Mouse (Mus musculus): Measurements from ENCODE around the gene Tln2. TPM values are rescaled to one million over a fixed set of nuclear protein-coding genes. Genes with fewer than 3 reads are reported as not detected.

The Tln2 gene
- polyA plus RNA-seq, 1 experiment from 2014 or later: 66.6 TPM

GRCm38 (mm10) chr9:67495350-67495749 lies 64.2 kb downstream of the Tln2 start:
- Histone ChIP-seq H3K9ac (replicated peaks; ENCODE audit: low read depth, low read length) (no peak overlapping the region), H3K4me2 (ENCODE audit: low read depth, low read length) (no peak overlapping the region), H3K4me3 (ENCODE audit: low read depth, low read length) (no peak overlapping the region), H3K9me3 (ENCODE audit: control insufficient read depth, low read length) (no peaks in the 10 kb centered on the region), H3K36me3 (ENCODE audit: control insufficient read depth, insufficient read depth, low read length) (no peaks in the 10 kb centered on the region), H3K4me1 (ENCODE audit: control insufficient read depth, insufficient read depth, low read length) (peaks cover 5% of the 10 kb centered on the region; the same call in 1 of the 2 replicates), H3K27me3 (ENCODE audit: control insufficient read depth, insufficient read depth, low read length) (no peaks in the 10 kb centered on the region), H3K27ac (ENCODE audit: low read depth, low read length) (no peak overlapping the region)
- no peak for ATAC-seq (ENCODE audit: low read depth)
- 49% methylated on average over 3 of the region's 3 CpGs for whole genome bisulfite sequencing

- ATAC-seq (ENCODE audit: low read depth): no peak
- no peak overlapping the region for H3K4me2 ChIP-seq (ENCODE audit: low read depth, low read length)
- no peak overlapping the region for H3K9ac ChIP-seq (replicated peaks; ENCODE audit: low read depth, low read length)
- 85% methylated on average over 8 of the region's 8 CpGs for WGBS
- H3K36me3 ChIP-seq (ENCODE audit: control insufficient read depth, insufficient read depth, low read length): no peaks in the 10 kb centered on the region
- H3K27ac ChIP-seq (ENCODE audit: low read depth, low read length): no peak overlapping the region
- no peaks in the 10 kb centered on the region for H3K27me3 ChIP-seq (ENCODE audit: control insufficient read depth, insufficient read depth, low read length)
- peaks cover 5% of the 10 kb centered on the region; the same call in 1 of the 2 replicates for H3K4me1 ChIP-seq (ENCODE audit: control insufficient read depth, insufficient read depth, low read length)
- H3K9me3 ChIP-seq (ENCODE audit: control insufficient read depth, low read length): no peaks in the 10 kb centered on the region
- no peak overlapping the region for H3K4me3 ChIP-seq (ENCODE audit: low read depth, low read length)
These were observed 65.5 kb downstream of the Tln2 start for GRCm38 (mm10) chr9:67493876-67494552.

- Histone ChIP-seq H3K27ac (ENCODE audit: low read depth, low read length) (no peak overlapping the region), H3K4me2 (ENCODE audit: low read depth, low read length) (no peak overlapping the region), H3K9me3 (ENCODE audit: control insufficient read depth, low read length) (no peaks in the 10 kb centered on the region), H3K4me1 (ENCODE audit: control insufficient read depth, insufficient read depth, low read length) (0 out of 2 replicates have a peak, but pooled peaks cover 2% of the 10 kb centered on the region), H3K27me3 (ENCODE audit: control insufficient read depth, insufficient read depth, low read length) (no peaks in the 10 kb centered on the region), H3K9ac (replicated peaks; ENCODE audit: low read depth, low read length) (no peak overlapping the region), H3K36me3 (ENCODE audit: control insufficient read depth, insufficient read depth, low read length) (no peaks in the 10 kb centered on the region), H3K4me3 (ENCODE audit: low read depth, low read length) (no peak overlapping the region)
- no peak for ATAC-seq (ENCODE audit: low read depth)
- WGBS: 80% methylated on average over 3 of the region's 3 CpGs
These were observed 70.1 kb downstream of the Tln2 start for GRCm38 (mm10) chr9:67489370-67489769.

GRCm38 (mm10) chr9:67486621-67487020 lies 72.9 kb downstream of the Tln2 start:
- H3K9me3 ChIP-seq (ENCODE audit: control insufficient read depth, low read length): no peaks in the 10 kb centered on the region
- no peak for ATAC-seq (ENCODE audit: low read depth)
- H3K27ac ChIP-seq (ENCODE audit: low read depth, low read length): no peak overlapping the region
- H3K9ac ChIP-seq (replicated peaks; ENCODE audit: low read depth, low read length): no peak overlapping the region
- no peaks in the 10 kb centered on the region for H3K27me3 ChIP-seq (ENCODE audit: control insufficient read depth, insufficient read depth, low read length)
- no peaks in the 10 kb centered on the region for H3K36me3 ChIP-seq (ENCODE audit: control insufficient read depth, insufficient read depth, low read length)
- 0 out of 2 replicates have a peak, but pooled peaks cover 2% of the 10 kb centered on the region for H3K4me1 ChIP-seq (ENCODE audit: control insufficient read depth, insufficient read depth, low read length)
- H3K4me3 ChIP-seq (ENCODE audit: low read depth, low read length): no peak overlapping the region
- H3K4me2 ChIP-seq (ENCODE audit: low read depth, low read length): no peak overlapping the region
- WGBS: 84% methylated on average over 5 of the region's 5 CpGs

- Histone ChIP-seq H3K9me3 (ENCODE audit: control insufficient read depth, low read length) (no peaks in the 10 kb centered on the region), H3K27me3 (ENCODE audit: control insufficient read depth, insufficient read depth, low read length) (no peaks in the 10 kb centered on the region), H3K4me3 (ENCODE audit: low read depth, low read length) (no peak overlapping the region), H3K36me3 (ENCODE audit: control insufficient read depth, insufficient read depth, low read length) (no peaks in the 10 kb centered on the region), H3K9ac (replicated peaks; ENCODE audit: low read depth, low read length) (no peak overlapping the region), H3K4me1 (ENCODE audit: control insufficient read depth, insufficient read depth, low read length) (0 out of 2 replicates have a peak, but pooled peaks cover 2% of the 10 kb centered on the region), H3K4me2 (ENCODE audit: low read depth, low read length) (no peak overlapping the region), H3K27ac (ENCODE audit: low read depth, low read length) (no peak overlapping the region)
- ATAC-seq (ENCODE audit: low read depth): no peak
- WGBS: 89% methylated on average over 15 of the region's 15 CpGs
These were observed 74.1 kb downstream of the Tln2 start for GRCm38 (mm10) chr9:67485169-67486072.

- 79% methylated on average over 1 of the region's 1 CpGs for WGBS
- Histone ChIP-seq H3K9me3 (ENCODE audit: control insufficient read depth, low read length) (no peaks in the 10 kb centered on the region), H3K4me2 (ENCODE audit: low read depth, low read length) (no peak overlapping the region), H3K36me3 (ENCODE audit: control insufficient read depth, insufficient read depth, low read length) (no peaks in the 10 kb centered on the region), H3K9ac (replicated peaks; ENCODE audit: low read depth, low read length) (no peak overlapping the region), H3K4me1 (ENCODE audit: control insufficient read depth, insufficient read depth, low read length) (0 out of 2 replicates have a peak, but pooled peaks cover 2% of the 10 kb centered on the region), H3K27me3 (ENCODE audit: control insufficient read depth, insufficient read depth, low read length) (no peaks in the 10 kb centered on the region), H3K27ac (ENCODE audit: low read depth, low read length) (no peak overlapping the region), H3K4me3 (ENCODE audit: low read depth, low read length) (no peak overlapping the region)
- ATAC-seq (ENCODE audit: low read depth): no peak
These were observed 77.2 kb downstream of the Tln2 start for GRCm38 (mm10) chr9:67482277-67482676.

- Histone ChIP-seq H3K9me3 (ENCODE audit: control insufficient read depth, low read length) (no peaks in the 10 kb centered on the region), H3K36me3 (ENCODE audit: control insufficient read depth, insufficient read depth, low read length) (no peaks in the 10 kb centered on the region), H3K27me3 (ENCODE audit: control insufficient read depth, insufficient read depth, low read length) (no peaks in the 10 kb centered on the region), H3K4me2 (ENCODE audit: low read depth, low read length) (no peak overlapping the region), H3K4me1 (ENCODE audit: control insufficient read depth, insufficient read depth, low read length) (0 out of 2 replicates have a peak, but pooled peaks cover 2% of the 10 kb centered on the region), H3K9ac (replicated peaks; ENCODE audit: low read depth, low read length) (no peak overlapping the region), H3K27ac (ENCODE audit: low read depth, low read length) (no peak overlapping the region), H3K4me3 (ENCODE audit: low read depth, low read length) (no peak overlapping the region)
- no peak for ATAC-seq (ENCODE audit: low read depth)
- WGBS: 13% methylated on average over 1 of the region's 1 CpGs
These were observed 77.7 kb downstream of the Tln2 start for GRCm38 (mm10) chr9:67481851-67482250.

GRCm38 (mm10) chr9:67477445-67477844 lies 82.1 kb downstream of the Tln2 start:
- H3K36me3 ChIP-seq (ENCODE audit: control insufficient read depth, insufficient read depth, low read length): no peaks in the 10 kb centered on the region
- H3K27ac ChIP-seq (ENCODE audit: low read depth, low read length): no peak overlapping the region
- no peaks in the 10 kb centered on the region for H3K4me1 ChIP-seq (ENCODE audit: control insufficient read depth, insufficient read depth, low read length)
- no peaks in the 10 kb centered on the region for H3K9me3 ChIP-seq (ENCODE audit: control insufficient read depth, low read length)
- no peak overlapping the region for H3K4me2 ChIP-seq (ENCODE audit: low read depth, low read length)
- no peak overlapping the region for H3K9ac ChIP-seq (replicated peaks; ENCODE audit: low read depth, low read length)
- 72% methylated on average over 3 of the region's 3 CpGs for WGBS
- no peak for ATAC-seq (ENCODE audit: low read depth)
- H3K4me3 ChIP-seq (ENCODE audit: low read depth, low read length): no peak overlapping the region
- H3K27me3 ChIP-seq (ENCODE audit: control insufficient read depth, insufficient read depth, low read length): no peaks in the 10 kb centered on the region

- Histone ChIP-seq H3K36me3 (ENCODE audit: control insufficient read depth, insufficient read depth, low read length) (no peaks in the 10 kb centered on the region), H3K27me3 (ENCODE audit: control insufficient read depth, insufficient read depth, low read length) (no peaks in the 10 kb centered on the region), H3K9ac (replicated peaks; ENCODE audit: low read depth, low read length) (no peak overlapping the region), H3K4me3 (ENCODE audit: low read depth, low read length) (no peak overlapping the region), H3K4me1 (ENCODE audit: control insufficient read depth, insufficient read depth, low read length) (no peaks in the 10 kb centered on the region), H3K4me2 (ENCODE audit: low read depth, low read length) (no peak overlapping the region), H3K27ac (ENCODE audit: low read depth, low read length) (no peak overlapping the region), H3K9me3 (ENCODE audit: control insufficient read depth, low read length) (no peaks in the 10 kb centered on the region)
- ATAC-seq (ENCODE audit: low read depth): no peak
- 89% methylated on average over 5 of the region's 5 CpGs for WGBS
These were observed 83.3 kb downstream of the Tln2 start for GRCm38 (mm10) chr9:67476184-67476583.
